Mouse (Mus musculus) frontal cortex, postnatal 36 days (tissue): Measurements from ENCODE around the gene Leprot.

Experiments
- DNase-seq, 2 experiments: peaks; one replicate each; pipeline ENCODE4 v3.0.0; 2022; ENCODE audit warnings: low spot score in 2 of 2

Leprot gene

DNA sequence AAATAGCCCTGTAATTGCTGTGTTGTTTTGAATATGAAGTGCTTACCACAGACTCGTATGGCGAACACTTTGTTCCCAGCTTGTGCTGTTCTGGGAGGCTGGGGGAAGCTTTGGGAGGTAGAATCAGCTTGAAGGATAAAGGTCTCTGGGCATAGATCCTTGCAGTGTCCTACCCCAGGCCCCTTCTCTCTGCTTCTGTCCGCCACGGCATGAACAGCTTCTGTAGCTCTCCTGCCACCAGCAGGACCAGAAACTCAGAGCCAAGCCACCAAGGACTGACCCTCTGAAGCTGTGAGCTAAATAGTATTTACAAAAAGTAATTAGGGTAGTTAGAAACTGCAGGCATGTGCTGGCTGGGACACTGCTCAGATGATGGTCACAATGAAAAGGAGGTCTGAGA, 17.2 kb downstream of the Leprot start:
- DNase-seq = no peak

DNA sequence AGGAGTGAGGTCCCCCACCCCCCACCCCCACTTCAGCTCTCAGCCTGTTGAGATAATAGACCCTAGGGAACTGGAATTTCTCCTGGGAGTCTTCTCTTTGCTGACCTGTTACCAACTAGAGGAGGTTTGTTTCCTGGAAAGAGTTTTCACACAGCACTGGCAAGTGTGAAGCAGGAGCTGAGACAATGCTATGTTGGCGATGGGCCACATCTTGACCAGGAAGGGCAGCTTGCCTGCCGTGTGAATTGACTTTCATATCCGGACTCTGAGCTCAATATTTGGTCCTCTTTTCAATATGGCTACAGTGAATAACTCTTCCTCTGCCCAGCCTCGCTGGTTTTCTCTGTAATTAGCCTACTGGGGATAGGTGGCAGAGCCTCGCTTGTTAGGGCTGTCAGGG, 21.6 kb downstream of the Leprot start:
- DNase-seq = no peak

DNA sequence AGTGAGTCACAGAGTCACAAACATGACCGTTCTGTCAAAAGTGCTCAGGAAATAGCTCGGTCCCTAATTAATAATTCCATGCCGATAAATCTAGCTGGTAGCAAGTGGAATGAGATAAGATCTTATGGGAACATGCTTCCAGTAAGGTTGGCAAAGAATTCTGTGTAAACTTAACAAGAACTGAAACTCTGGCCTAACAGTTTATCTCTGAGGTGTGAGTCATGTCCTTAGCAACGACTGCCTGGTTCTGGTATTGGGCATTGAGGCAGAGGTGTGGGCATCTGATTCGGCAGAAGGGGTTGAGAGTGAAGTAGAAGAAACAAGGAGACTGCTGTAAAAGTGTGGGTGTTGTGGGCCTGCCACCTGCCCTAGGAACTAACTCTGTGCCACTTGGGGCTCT, 22.3 kb downstream of the Leprot start:
- DNase-seq = no peak

DNA sequence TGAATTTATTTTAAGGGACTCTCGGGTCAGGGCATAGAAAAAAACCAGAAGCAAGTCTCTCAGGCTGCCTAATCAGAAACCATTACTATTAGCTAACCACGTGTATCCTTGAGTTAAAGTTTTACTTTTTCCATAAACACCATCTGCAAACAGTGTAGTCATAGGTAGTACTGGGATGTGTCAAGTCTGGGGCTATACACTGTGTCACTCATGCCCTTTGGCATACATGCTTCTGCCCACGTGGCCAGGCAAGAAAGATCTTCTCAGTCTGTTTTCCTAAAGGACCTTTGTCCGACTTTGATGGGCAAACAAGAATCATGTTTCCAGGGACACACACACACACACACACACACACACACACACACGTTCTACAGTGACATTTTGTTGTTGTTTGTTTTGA, 27.3 kb downstream of the Leprot start:
- DNase-seq = no peak

DNA sequence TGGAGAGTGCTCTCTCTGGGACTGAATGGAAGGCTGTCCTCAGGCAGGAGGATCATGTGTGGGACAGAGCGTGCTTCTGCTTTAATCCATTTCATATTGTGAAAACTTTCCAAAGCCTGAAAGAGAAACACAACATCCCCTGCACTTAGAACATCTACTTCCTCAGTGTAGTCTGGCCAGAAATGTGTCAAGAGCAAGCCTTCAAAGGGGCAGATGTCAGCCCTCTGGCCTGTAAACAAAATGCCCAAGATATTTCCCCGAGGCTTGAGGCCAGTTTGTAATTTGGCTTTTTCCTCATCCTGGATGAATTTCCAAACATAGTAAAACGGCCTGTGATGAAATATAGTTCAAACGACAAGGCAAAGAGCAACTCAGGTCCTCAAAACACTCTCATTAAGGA, 28.2 kb downstream of the Leprot start:
- DNase-seq = no peak

GRCm38 (mm10) chr4:101682620-101683019, 35.1 kb downstream of the Leprot start:
- no peak for DNase-seq

DNA sequence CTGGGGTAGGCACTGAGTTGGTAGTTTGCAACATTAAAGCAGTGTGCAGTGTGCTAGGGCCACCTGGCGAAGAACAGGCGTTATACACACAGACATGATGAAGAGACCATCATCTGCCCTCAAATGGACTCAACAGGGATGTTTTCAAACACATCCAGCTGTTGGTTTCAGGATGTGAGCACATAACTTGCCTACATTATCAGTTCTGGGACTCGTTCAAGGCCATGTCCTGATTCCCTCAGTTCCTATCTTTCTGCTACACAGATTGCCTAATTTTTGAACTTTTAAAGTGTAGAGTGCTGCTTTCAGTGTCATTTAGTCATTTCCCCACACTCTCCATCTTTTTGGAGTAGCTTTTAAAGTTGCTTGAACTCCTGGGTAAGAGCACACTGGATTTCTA, 35.6 kb downstream of the Leprot start:
- no peak for DNase-seq

GRCm38 (mm10) chr4:101684821-101685220, 37.3 kb downstream of the Leprot start:
- DNase-seq = no peak

- DNase-seq = no peak
These were observed 38.8 kb downstream of the Leprot start for GRCm38 (mm10) chr4:101686227-101686810.

- DNase-seq = no peak
These were observed 41.7 kb downstream of the Leprot start for GRCm38 (mm10) chr4:101689241-101689640.

DNA sequence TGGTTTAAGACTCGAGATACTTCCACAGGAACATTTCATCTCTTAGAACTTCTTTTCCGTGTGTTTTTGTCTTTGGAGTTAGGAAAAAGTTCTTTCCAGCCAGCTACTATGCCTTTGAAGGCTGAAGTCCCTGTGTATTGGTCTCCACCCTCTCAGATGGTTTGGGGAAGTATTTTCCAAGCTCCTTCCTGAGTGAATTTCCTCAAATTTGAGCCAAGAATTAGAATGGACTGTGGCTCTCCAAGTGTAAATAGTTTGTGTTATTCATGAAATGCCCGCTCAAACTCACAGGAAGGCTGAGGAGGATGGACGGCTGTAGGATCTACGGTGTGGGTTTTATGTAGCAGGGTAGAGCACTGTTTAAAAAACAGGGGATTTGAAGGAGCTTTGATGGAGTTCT, 42.1 kb downstream of the Leprot start:
- DNase-seq = no peak

- DNase-seq = peak; percentile 44 to 51
These were observed 45.4 kb downstream of the Leprot start for GRCm38 (mm10) chr4:101692892-101693291.

- no peak for DNase-seq
These were observed 47.0 kb downstream of the Leprot start for GRCm38 (mm10) chr4:101694529-101694928.

DNA sequence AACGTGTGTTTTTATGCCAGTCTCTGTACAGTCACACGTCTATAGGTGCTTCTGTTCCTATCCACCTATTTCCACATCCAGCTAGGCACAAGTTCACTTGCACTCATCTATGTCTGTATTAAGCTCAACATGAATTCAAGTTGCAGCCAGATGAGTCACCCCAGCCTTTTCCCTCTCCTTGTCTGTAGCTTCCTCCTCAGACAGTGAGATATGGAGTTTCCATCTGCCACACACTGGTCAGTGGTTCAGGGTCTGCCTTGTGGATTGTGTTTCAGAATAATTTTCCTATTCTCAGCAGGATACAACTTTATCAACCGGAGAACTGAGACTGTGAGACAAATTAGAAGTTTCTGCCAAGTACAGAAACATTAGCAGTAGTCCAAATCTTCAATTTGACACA, 49.7 kb downstream of the Leprot start:
- DNase-seq = no peak

DNA sequence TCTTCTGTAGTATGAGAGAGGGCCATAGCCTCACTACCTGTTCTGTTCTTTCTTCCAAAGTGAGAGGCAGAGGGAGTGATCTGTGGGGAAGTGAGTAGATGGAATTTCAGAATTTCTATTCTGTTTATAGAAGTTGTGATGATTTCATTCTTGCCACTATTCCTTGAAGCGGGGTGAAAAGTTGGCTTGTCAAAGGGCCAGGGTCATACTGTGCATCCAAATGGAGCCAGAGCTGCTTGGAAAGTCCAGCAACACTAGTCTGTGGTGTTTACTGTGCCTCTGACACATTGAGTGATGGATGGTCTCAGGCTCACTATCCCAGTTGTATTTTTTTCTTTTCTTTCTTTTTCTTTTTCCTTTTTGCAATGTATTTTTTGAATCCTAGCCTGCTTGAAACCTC, 51.9 kb downstream of the Leprot start:
- no peak for DNase-seq

GRCm38 (mm10) chr4:101700892-101701640, 53.5 kb downstream of the Leprot start:
- DNase-seq = no peak

- DNase-seq = no peak
These were observed 57.8 kb downstream of the Leprot start for GRCm38 (mm10) chr4:101705325-101705724.

DNA sequence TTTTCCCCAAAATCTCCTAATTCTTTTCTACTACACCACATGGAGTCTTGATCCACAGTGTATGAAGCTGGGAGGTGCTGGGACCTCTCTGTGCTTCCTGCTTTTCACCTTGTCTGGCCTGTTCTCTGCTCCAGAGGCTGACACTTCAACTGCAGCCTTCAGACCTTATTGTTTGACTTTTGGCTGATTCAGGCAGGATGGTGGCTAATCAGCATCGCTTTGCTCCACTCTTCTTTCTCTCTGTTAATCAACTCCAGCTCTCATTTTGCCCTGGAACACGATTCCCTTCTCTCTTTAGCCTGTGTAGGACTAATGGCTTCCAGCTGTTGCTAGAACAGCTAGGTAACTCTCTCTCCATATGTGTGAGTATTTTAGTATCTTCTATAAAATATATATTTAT, 59.7 kb downstream of the Leprot start:
- no peak for DNase-seq

DNA sequence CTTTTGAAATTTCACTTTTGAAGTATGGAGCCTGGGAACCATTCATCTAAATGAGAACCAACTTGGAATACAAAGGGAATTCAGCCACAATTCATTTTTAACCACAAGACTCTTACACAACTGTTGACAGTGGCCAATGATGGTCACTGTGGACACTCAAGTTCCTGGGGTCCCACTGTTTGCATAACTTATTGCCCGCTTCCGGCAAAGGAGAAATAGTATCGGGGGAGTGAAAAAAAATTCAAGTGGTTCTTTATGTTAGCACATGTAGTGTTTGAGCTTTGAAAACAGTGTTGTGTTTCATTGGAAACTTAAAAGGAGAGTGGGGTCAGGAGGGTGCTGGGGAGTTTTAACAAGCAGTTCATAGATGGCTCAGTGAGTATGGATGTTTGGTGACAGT, 60.4 kb downstream of the Leprot start:
- DNase-seq = no peak
